Mouse (Mus musculus) stomach, embryonic 14.5 days (tissue): ENCODE measurements at regions not wholly inside any gene's neighbourhood (a gene's known extent, or its start where the extent isn't known, plus 50 kb on each side); places are given as distances from the start of the nearest gene placed in this dataset.

ENCODE experiments used
- ATAC-seq: fragments of 200-750 bp; cut with Nextera tagmentation; 2 replicates; pipeline ENCODE4 v1.8.0; 2017; ENCODE audit warnings: low read depth, moderate TSS enrichment; ENCODE audit not compliant: insufficient number of reproducible peaks, insufficient read depth, low FRiP score
- H3K27ac ChIP-seq: fragments of 300-500 bp; sonication (generic); 2 replicates; pipeline ENCODE4 v1.5.1; 2014; ENCODE audit warnings: mild to moderate bottlenecking, low read length, moderate library complexity, mixed read lengths
- H3K27me3 ChIP-seq: fragments of 300-500 bp; sonication (generic); 2 replicates; pipeline ENCODE4 v1.6.1; 2014; ENCODE audit warnings: low read length, control low read depth, mixed read lengths; ENCODE audit not compliant: control insufficient read depth, insufficient read depth
- H3K36me3 ChIP-seq: fragments of 300-500 bp; sonication (generic); 2 replicates; pipeline ENCODE4 v1.6.1; 2014; ENCODE audit warnings: mild to moderate bottlenecking, control low read depth, low read length, moderate library complexity, mixed read lengths; ENCODE audit not compliant: control insufficient read depth, insufficient read depth
- H3K4me1 ChIP-seq: fragments of 300-500 bp; sonication (generic); 2 replicates; pipeline ENCODE4 v1.6.1; 2014; ENCODE audit warnings: low read length, control low read depth, mixed read lengths; ENCODE audit not compliant: control insufficient read depth, insufficient read depth
- H3K4me2 ChIP-seq: fragments of 300-500 bp; sonication (generic); replicated peaks from 2 replicates; pipeline ENCODE4 v1.6.1; 2014; ENCODE audit warnings: low read depth, low read length, control low read depth
- H3K4me3 ChIP-seq: fragments of 300-500 bp; sonication (generic); 2 replicates; pipeline ENCODE4 v1.5.1; 2014; ENCODE audit warnings: low read depth, low read length, control low read depth
- H3K9ac ChIP-seq: fragments of 300-500 bp; sonication (generic); replicated peaks from 2 replicates; pipeline ENCODE4 v1.6.1; 2014; ENCODE audit warnings: low read depth, mild to moderate bottlenecking, control low read depth, low read length, moderate library complexity, mixed read lengths
- H3K9me3 ChIP-seq: fragments of 300-500 bp; sonication (generic); 2 replicates; pipeline ENCODE4 v1.6.1; 2016; ENCODE audit warnings: low read depth, low read length, control low read depth; ENCODE audit not compliant: control insufficient read depth
- WGBS: fragments of 180-500 bp; shearing (Covaris S2); extraction: QIAGEN DNeasy Blood & Tissue Kit; methylation state at CpG from one replicate; pipeline ENCODE4 v1.1.7; 2014; 5-methylcytosine and 5-hydroxymethylcytosine counted together

DNA sequence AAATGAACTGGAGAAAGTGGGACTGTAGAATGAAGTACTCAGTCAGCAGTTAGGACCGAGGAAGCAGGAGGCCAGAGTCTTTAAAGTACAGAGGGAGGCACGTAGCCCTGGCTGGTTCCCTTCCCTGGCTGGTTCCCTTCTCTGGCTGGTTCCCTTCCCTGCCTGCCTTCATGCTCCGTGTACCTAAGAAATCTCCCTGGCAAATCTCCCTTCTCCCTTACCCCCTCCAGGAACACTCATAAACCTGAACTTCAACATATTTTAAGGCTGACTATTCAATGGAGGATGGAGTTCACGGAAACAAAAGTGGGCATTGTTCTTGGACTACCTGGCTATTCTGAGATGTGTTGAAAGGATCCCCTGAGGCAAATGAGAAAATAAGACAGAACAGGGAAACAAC is 551.2 kb upstream of the Adam34 start:
- H3K27ac ChIP-seq: no peak overlapping the region
- no peak overlapping the region for H3K4me2 ChIP-seq
- 73% methylated on average over 4 of the region's 4 CpGs for WGBS
- no peak overlapping the region for H3K4me3 ChIP-seq
- no peaks in the 10 kb centered on the region for H3K36me3 ChIP-seq
- H3K27me3 ChIP-seq: no peaks in the 10 kb centered on the region
- no peaks in the 10 kb centered on the region for H3K4me1 ChIP-seq
- H3K9ac ChIP-seq: no peak overlapping the region
- ATAC-seq: peak; percentile 58; the same call in 1 of the 2 replicates
- H3K9me3 ChIP-seq: no peaks in the 10 kb centered on the region

- no peak for ATAC-seq
Observed at GRCm38 (mm10) chr8:44273300-44273699, 563.5 kb upstream of the Adam34 start.

GRCm38 (mm10) chr8:44318216-44318615 is 608.4 kb upstream of the Adam34 start:
- no peak for ATAC-seq
- H3K27ac ChIP-seq: no peak overlapping the region
- H3K9me3 ChIP-seq: no peaks in the 10 kb centered on the region
- H3K4me1 ChIP-seq: no peaks in the 10 kb centered on the region
- H3K27me3 ChIP-seq: no peaks in the 10 kb centered on the region
- no peaks in the 10 kb centered on the region for H3K36me3 ChIP-seq
- H3K4me2 ChIP-seq: no peak overlapping the region
- no peak overlapping the region for H3K9ac ChIP-seq
- H3K4me3 ChIP-seq: no peak overlapping the region

More at GRCm38 (mm10) chr8:44273300-44273699, 563.5 kb upstream of the Adam34 start:
- no peak overlapping the region for H3K4me2 ChIP-seq
- no peak overlapping the region for H3K9ac ChIP-seq
- 68% methylated on average over 4 of the region's 4 CpGs for WGBS
- no peaks in the 10 kb centered on the region for H3K9me3 ChIP-seq
- no peak overlapping the region for H3K4me3 ChIP-seq
- no peaks in the 10 kb centered on the region for H3K4me1 ChIP-seq
- no peaks in the 10 kb centered on the region for H3K27me3 ChIP-seq
- H3K27ac ChIP-seq: no peak overlapping the region
- H3K36me3 ChIP-seq: no peaks in the 10 kb centered on the region

- no peak overlapping the region for H3K27ac ChIP-seq
Observed at GRCm38 (mm10) chr8:44334323-44334993, 600.8 kb upstream of the Fat1 start.

DNA sequence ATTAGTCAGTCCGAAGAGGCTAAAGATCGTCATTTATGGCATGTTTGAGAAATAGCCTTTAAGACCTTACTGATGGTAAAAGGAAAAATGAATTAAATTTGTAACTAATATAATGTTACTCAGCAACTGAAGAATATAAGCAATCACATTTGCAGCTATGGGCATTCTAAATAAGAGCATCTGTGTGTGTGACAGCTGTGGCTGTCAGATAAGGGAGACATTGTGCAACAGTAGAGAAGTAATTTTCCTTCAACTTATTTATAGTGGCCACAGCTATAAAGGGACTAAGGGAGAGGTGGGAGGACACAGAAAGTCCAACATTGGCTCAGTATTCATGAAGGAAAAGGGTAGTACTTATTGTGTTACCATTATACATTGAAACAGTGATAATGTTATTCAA is 591.8 kb upstream of the Fat1 start:
- H3K27me3 ChIP-seq: no peaks in the 10 kb centered on the region
- H3K4me1 ChIP-seq: no peaks in the 10 kb centered on the region
- no peaks in the 10 kb centered on the region for H3K9me3 ChIP-seq
- H3K9ac ChIP-seq: no peak overlapping the region
- no peak overlapping the region for H3K4me3 ChIP-seq
- no peak overlapping the region for H3K4me2 ChIP-seq
- 90% methylated on average over 2 of the region's 2 CpGs for WGBS
- H3K27ac ChIP-seq: no peak overlapping the region
- no peak for ATAC-seq
- H3K36me3 ChIP-seq: no peaks in the 10 kb centered on the region

More at GRCm38 (mm10) chr8:44334323-44334993, 600.8 kb upstream of the Fat1 start:
- 78% methylated on average over 6 of the region's 6 CpGs for WGBS
- ATAC-seq: no peak
- Histone ChIP-seq H3K36me3 (no peaks in the 10 kb centered on the region), H3K4me1 (no peaks in the 10 kb centered on the region), H3K4me3 (no peak overlapping the region), H3K27me3 (no peaks in the 10 kb centered on the region), H3K9ac (no peak overlapping the region), H3K9me3 (no peaks in the 10 kb centered on the region), H3K4me2 (no peak overlapping the region)

GRCm38 (mm10) chr8:44343924-44344323 is 591.3 kb upstream of the Fat1 start:
- Histone ChIP-seq H3K36me3 (no peaks in the 10 kb centered on the region), H3K4me2 (no peak overlapping the region), H3K9ac (no peak overlapping the region), H3K4me3 (no peak overlapping the region), H3K27ac (no peak overlapping the region), H3K4me1 (no peaks in the 10 kb centered on the region), H3K9me3 (no peaks in the 10 kb centered on the region), H3K27me3 (no peaks in the 10 kb centered on the region)
- no peak; the same call in 1 of the 2 replicates for ATAC-seq
- WGBS: 60% methylated on average over 2 of the region's 2 CpGs

DNA sequence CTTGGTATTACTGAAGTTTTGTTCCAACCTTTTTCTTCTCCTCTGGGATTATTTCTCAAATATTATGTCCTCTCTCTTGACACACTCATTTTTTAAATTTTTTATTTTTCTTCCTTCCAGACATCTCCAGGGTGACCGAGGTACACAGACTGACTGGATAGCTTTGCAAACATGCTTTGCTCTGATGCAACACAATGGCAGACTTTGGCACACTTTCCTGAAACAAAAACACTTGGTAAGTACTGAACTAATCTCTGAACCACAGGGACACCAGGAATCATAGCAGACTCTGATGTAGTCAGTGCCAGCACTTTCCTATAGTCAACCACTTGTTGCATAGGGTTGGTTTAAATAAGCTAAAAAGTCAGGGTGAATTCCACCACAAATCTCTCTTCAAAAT is 587.8 kb upstream of the Fat1 start:
- Histone ChIP-seq H3K9me3 (no peaks in the 10 kb centered on the region), H3K27me3 (no peaks in the 10 kb centered on the region), H3K36me3 (no peaks in the 10 kb centered on the region), H3K4me2 (no peak overlapping the region), H3K4me3 (no peak overlapping the region), H3K27ac (no peak overlapping the region), H3K4me1 (no peaks in the 10 kb centered on the region), H3K9ac (no peak overlapping the region)
- no peak for ATAC-seq
- WGBS: 66% methylated on average over 1 of the region's 1 CpGs

GRCm38 (mm10) chr8:44373987-44374386 is 561.3 kb upstream of the Fat1 start:
- no peak for ATAC-seq
- Histone ChIP-seq H3K36me3 (no peaks in the 10 kb centered on the region), H3K27ac (no peak overlapping the region), H3K9me3 (no peaks in the 10 kb centered on the region), H3K4me1 (no peaks in the 10 kb centered on the region), H3K4me3 (no peak overlapping the region), H3K27me3 (no peaks in the 10 kb centered on the region), H3K4me2 (no peak overlapping the region), H3K9ac (no peak overlapping the region)
- WGBS: 37% methylated on average over 6 of the region's 6 CpGs

DNA sequence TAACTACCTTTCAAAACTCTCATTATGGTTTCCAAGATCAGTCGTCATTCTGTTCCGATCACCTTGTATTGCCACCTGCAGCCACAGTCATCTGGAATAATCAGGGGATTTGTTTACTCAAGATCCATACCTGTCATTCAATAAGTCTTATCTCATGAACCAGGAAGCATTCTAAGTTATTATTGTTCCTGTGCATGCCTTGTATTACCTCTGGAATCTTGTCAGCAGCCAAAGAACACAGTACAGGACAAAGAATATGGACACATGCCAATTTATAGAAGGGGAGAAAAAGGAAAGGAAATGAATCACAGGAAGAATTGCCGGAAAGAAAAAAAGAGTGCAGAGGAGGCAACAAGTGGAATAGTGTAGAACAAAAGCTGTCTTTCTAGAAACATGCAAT is 557.5 kb upstream of the Fat1 start:
- H3K4me1 ChIP-seq: no peaks in the 10 kb centered on the region
- no peak overlapping the region for H3K27ac ChIP-seq
- H3K9me3 ChIP-seq: no peaks in the 10 kb centered on the region
- H3K4me2 ChIP-seq: no peak overlapping the region
- no peaks in the 10 kb centered on the region for H3K36me3 ChIP-seq
- no peak overlapping the region for H3K4me3 ChIP-seq
- no peak for ATAC-seq
- no peak overlapping the region for H3K9ac ChIP-seq
- H3K27me3 ChIP-seq: no peaks in the 10 kb centered on the region
- WGBS: 62% methylated on average over 3 of the region's 3 CpGs
